Mouse (Mus musculus): Measurements from ENCODE around the gene Osbp2. TPM values are rescaled to one million over a fixed set of nuclear protein-coding genes. Genes with fewer than 3 reads are reported as not detected.

Osbp2 gene
- polyA plus RNA-seq, 1 experiment from 2014 or later: 0.85 TPM

- ATAC-seq (ENCODE audit: insufficient number of reproducible peaks, insufficient read depth, low FRiP score, low read depth): no peak
- Histone ChIP-seq H3K9ac (ENCODE audit: low read length) (no peak overlapping the region), H3K27me3 (ENCODE audit: control insufficient read depth, insufficient read depth, low read length) (peaks cover 56% of the 10 kb centered on the region), H3K4me2 (ENCODE audit: low read length) (no peak overlapping the region), H3K27ac (replicated peaks in 1 of 2; ENCODE audit: control insufficient read depth in 1 of 2, insufficient read depth in 1 of 2, low read depth in 2 of 2, low read length in 2 of 2) (no peak overlapping the region), H3K9me3 (ENCODE audit: control insufficient read depth, low read length) (no peaks in the 10 kb centered on the region), H3K4me1 (ENCODE audit: control insufficient read depth in 2 of 2, insufficient read depth in 2 of 2, low read length in 2 of 2) (no peaks in the 10 kb centered on the region; a peak in 1 of 4 replicates), H3K4me3 (ENCODE audit: control insufficient read depth in 1 of 2, insufficient read depth in 1 of 2, low read depth in 1 of 2, low read length in 2 of 2) (no peak overlapping the region), H3K36me3 (ENCODE audit: control insufficient read depth, insufficient read depth, low read length) (no peaks in the 10 kb centered on the region)
- WGBS: 63% methylated on average over 5 of the region's 5 CpGs
Measured at GRCm38 (mm10) chr11:3759433-3759832, 104.3 kb downstream of the Osbp2 start.

- H3K9ac ChIP-seq (ENCODE audit: low read length): no peak overlapping the region
- no peaks in the 10 kb centered on the region for H3K36me3 ChIP-seq (ENCODE audit: control insufficient read depth, insufficient read depth, low read length)
- no peak overlapping the region for H3K4me3 ChIP-seq (ENCODE audit: control insufficient read depth in 1 of 2, insufficient read depth in 1 of 2, low read depth in 1 of 2, low read length in 2 of 2)
- ATAC-seq (ENCODE audit: insufficient number of reproducible peaks, insufficient read depth, low FRiP score, low read depth): no peak
- H3K27ac ChIP-seq (replicated peaks in 1 of 2; ENCODE audit: control insufficient read depth in 1 of 2, insufficient read depth in 1 of 2, low read depth in 2 of 2, low read length in 2 of 2): no peak overlapping the region
- no peak overlapping the region for H3K4me2 ChIP-seq (ENCODE audit: low read length)
- 58% methylated on average over 4 of the region's 4 CpGs for WGBS
- H3K4me1 ChIP-seq (ENCODE audit: control insufficient read depth in 2 of 2, insufficient read depth in 2 of 2, low read length in 2 of 2): no peaks in the 10 kb centered on the region
- no peaks in the 10 kb centered on the region for H3K9me3 ChIP-seq (ENCODE audit: control insufficient read depth, low read length)
- peaks cover 15% of the 10 kb centered on the region for H3K27me3 ChIP-seq (ENCODE audit: control insufficient read depth, insufficient read depth, low read length)
Measured at GRCm38 (mm10) chr11:3755341-3755740, 108.4 kb downstream of the Osbp2 start.

- H3K4me2 ChIP-seq (ENCODE audit: low read length): no peak overlapping the region
- ATAC-seq (ENCODE audit: insufficient number of reproducible peaks, insufficient read depth, low FRiP score, low read depth): no peak
- WGBS: 65% methylated on average over 7 of the region's 7 CpGs
- no peaks in the 10 kb centered on the region for H3K9me3 ChIP-seq (ENCODE audit: control insufficient read depth, low read length)
- H3K27me3 ChIP-seq (ENCODE audit: control insufficient read depth, insufficient read depth, low read length): peaks cover 11% of the 10 kb centered on the region; the same call in 1 of the 2 replicates
- no peak overlapping the region for H3K9ac ChIP-seq (ENCODE audit: low read length)
- no peak overlapping the region for H3K4me3 ChIP-seq (ENCODE audit: control insufficient read depth in 1 of 2, insufficient read depth in 1 of 2, low read depth in 1 of 2, low read length in 2 of 2)
- no peaks in the 10 kb centered on the region for H3K4me1 ChIP-seq (ENCODE audit: control insufficient read depth in 2 of 2, insufficient read depth in 2 of 2, low read length in 2 of 2)
- no peaks in the 10 kb centered on the region for H3K36me3 ChIP-seq (ENCODE audit: control insufficient read depth, insufficient read depth, low read length)
- no peak overlapping the region for H3K27ac ChIP-seq (replicated peaks in 1 of 2; ENCODE audit: control insufficient read depth in 1 of 2, insufficient read depth in 1 of 2, low read depth in 2 of 2, low read length in 2 of 2)
Measured at GRCm38 (mm10) chr11:3754685-3755084, 109.0 kb downstream of the Osbp2 start.

- peaks cover 8% of the 10 kb centered on the region; the same call in 1 of the 2 replicates for H3K27me3 ChIP-seq (ENCODE audit: control insufficient read depth, insufficient read depth, low read length)
- no peak for ATAC-seq (ENCODE audit: insufficient number of reproducible peaks, insufficient read depth, low FRiP score, low read depth)
- H3K27ac ChIP-seq (replicated peaks in 1 of 2; ENCODE audit: control insufficient read depth in 1 of 2, insufficient read depth in 1 of 2, low read depth in 2 of 2, low read length in 2 of 2): no peak overlapping the region
- 51% methylated on average over 9 of the region's 9 CpGs for WGBS
- no peaks in the 10 kb centered on the region for H3K4me1 ChIP-seq (ENCODE audit: control insufficient read depth in 2 of 2, insufficient read depth in 2 of 2, low read length in 2 of 2)
- H3K9ac ChIP-seq (ENCODE audit: low read length): no peak overlapping the region
- no peaks in the 10 kb centered on the region for H3K9me3 ChIP-seq (ENCODE audit: control insufficient read depth, low read length)
- no peaks in the 10 kb centered on the region for H3K36me3 ChIP-seq (ENCODE audit: control insufficient read depth, insufficient read depth, low read length)
- H3K4me2 ChIP-seq (ENCODE audit: low read length): no peak overlapping the region
- H3K4me3 ChIP-seq (ENCODE audit: control insufficient read depth in 1 of 2, insufficient read depth in 1 of 2, low read depth in 1 of 2, low read length in 2 of 2): no peak overlapping the region
Measured at GRCm38 (mm10) chr11:3753897-3754296, 109.8 kb downstream of the Osbp2 start.

- WGBS: 48% methylated on average over 3 of the region's 3 CpGs
- H3K9ac ChIP-seq (ENCODE audit: low read length): no peak overlapping the region
- H3K9me3 ChIP-seq (ENCODE audit: control insufficient read depth, low read length): no peaks in the 10 kb centered on the region
- no peak overlapping the region for H3K4me3 ChIP-seq (ENCODE audit: control insufficient read depth in 1 of 2, insufficient read depth in 1 of 2, low read depth in 1 of 2, low read length in 2 of 2)
- no peak for ATAC-seq (ENCODE audit: insufficient number of reproducible peaks, insufficient read depth, low FRiP score, low read depth)
- H3K27ac ChIP-seq (replicated peaks in 1 of 2; ENCODE audit: control insufficient read depth in 1 of 2, insufficient read depth in 1 of 2, low read depth in 2 of 2, low read length in 2 of 2): no peak overlapping the region
- H3K36me3 ChIP-seq (ENCODE audit: control insufficient read depth, insufficient read depth, low read length): no peaks in the 10 kb centered on the region
- no peaks in the 10 kb centered on the region for H3K4me1 ChIP-seq (ENCODE audit: control insufficient read depth in 2 of 2, insufficient read depth in 2 of 2, low read length in 2 of 2)
- H3K4me2 ChIP-seq (ENCODE audit: low read length): no peak overlapping the region
- peaks cover 3% of the 10 kb centered on the region; the same call in 1 of the 2 replicates for H3K27me3 ChIP-seq (ENCODE audit: control insufficient read depth, insufficient read depth, low read length)
Measured at GRCm38 (mm10) chr11:3752766-3753165, 110.9 kb downstream of the Osbp2 start.

GRCm38 (mm10) chr11:3749831-3750230, 113.9 kb downstream of the Osbp2 start:
- Histone ChIP-seq H3K4me3 (ENCODE audit: control insufficient read depth in 1 of 2, insufficient read depth in 1 of 2, low read depth in 1 of 2, low read length in 2 of 2) (no peak overlapping the region), H3K4me1 (ENCODE audit: control insufficient read depth in 2 of 2, insufficient read depth in 2 of 2, low read length in 2 of 2) (no peaks in the 10 kb centered on the region), H3K27me3 (ENCODE audit: control insufficient read depth, insufficient read depth, low read length) (peaks cover 7% of the 10 kb centered on the region; the same call in 1 of the 2 replicates), H3K27ac (replicated peaks in 1 of 2; ENCODE audit: control insufficient read depth in 1 of 2, insufficient read depth in 1 of 2, low read depth in 2 of 2, low read length in 2 of 2) (no peak overlapping the region), H3K9me3 (ENCODE audit: control insufficient read depth, low read length) (no peaks in the 10 kb centered on the region), H3K9ac (ENCODE audit: low read length) (no peak overlapping the region), H3K36me3 (ENCODE audit: control insufficient read depth, insufficient read depth, low read length) (no peaks in the 10 kb centered on the region), H3K4me2 (ENCODE audit: low read length) (no peak overlapping the region)
- no peak for ATAC-seq (ENCODE audit: insufficient number of reproducible peaks, insufficient read depth, low FRiP score, low read depth)
- WGBS: 17% methylated on average over 7 of the region's 7 CpGs

- Histone ChIP-seq H3K27ac (replicated peaks in 1 of 2; ENCODE audit: control insufficient read depth in 1 of 2, insufficient read depth in 1 of 2, low read depth in 2 of 2, low read length in 2 of 2) (no peak overlapping the region), H3K27me3 (ENCODE audit: control insufficient read depth, insufficient read depth, low read length) (0 out of 2 replicates have a peak, but pooled peaks cover 9% of the 10 kb centered on the region), H3K9me3 (ENCODE audit: control insufficient read depth, low read length) (no peaks in the 10 kb centered on the region), H3K36me3 (ENCODE audit: control insufficient read depth, insufficient read depth, low read length) (no peaks in the 10 kb centered on the region), H3K4me3 (ENCODE audit: control insufficient read depth in 1 of 2, insufficient read depth in 1 of 2, low read depth in 1 of 2, low read length in 2 of 2) (no peak overlapping the region), H3K4me1 (ENCODE audit: control insufficient read depth in 2 of 2, insufficient read depth in 2 of 2, low read length in 2 of 2) (no peaks in the 10 kb centered on the region), H3K9ac (ENCODE audit: low read length) (no peak overlapping the region), H3K4me2 (ENCODE audit: low read length) (no peak overlapping the region)
- ATAC-seq (ENCODE audit: insufficient number of reproducible peaks, insufficient read depth, low FRiP score, low read depth): no peak
- WGBS: 74% methylated on average over 8 of the region's 8 CpGs
Measured at GRCm38 (mm10) chr11:3742449-3742848, 121.3 kb downstream of the Osbp2 start.

- no peak overlapping the region for H3K4me3 ChIP-seq (ENCODE audit: control insufficient read depth in 1 of 2, insufficient read depth in 1 of 2, low read depth in 1 of 2, low read length in 2 of 2)
- no peak for ATAC-seq (ENCODE audit: insufficient number of reproducible peaks, insufficient read depth, low FRiP score, low read depth)
- no peaks in the 10 kb centered on the region for H3K4me1 ChIP-seq (ENCODE audit: control insufficient read depth in 2 of 2, insufficient read depth in 2 of 2, low read length in 2 of 2)
- H3K9me3 ChIP-seq (ENCODE audit: control insufficient read depth, low read length): no peaks in the 10 kb centered on the region
- H3K27me3 ChIP-seq (ENCODE audit: control insufficient read depth, insufficient read depth, low read length): 0 out of 2 replicates have a peak, but pooled peaks cover 5% of the 10 kb centered on the region
- no peaks in the 10 kb centered on the region for H3K36me3 ChIP-seq (ENCODE audit: control insufficient read depth, insufficient read depth, low read length)
- no peak overlapping the region for H3K9ac ChIP-seq (ENCODE audit: low read length)
- no peak overlapping the region for H3K4me2 ChIP-seq (ENCODE audit: low read length)
- WGBS: 71% methylated on average over 12 of the region's 12 CpGs
- H3K27ac ChIP-seq (replicated peaks in 1 of 2; ENCODE audit: control insufficient read depth in 1 of 2, insufficient read depth in 1 of 2, low read depth in 2 of 2, low read length in 2 of 2): no peak overlapping the region
Measured at GRCm38 (mm10) chr11:3741183-3741582, 122.5 kb downstream of the Osbp2 start.

Data from heart, embryonic 14.5 days (tissue).